Mouse (Mus musculus): ENCODE results near the gene Rwdd2b. TPM values are rescaled to one million over a fixed set of nuclear protein-coding genes. Genes with fewer than 3 reads are reported as not detected.

Rwdd2b gene
- total and polyA plus RNA-seq, 3 experiments = 11.3 to 17.2 TPM; not detected in 1

DNA sequence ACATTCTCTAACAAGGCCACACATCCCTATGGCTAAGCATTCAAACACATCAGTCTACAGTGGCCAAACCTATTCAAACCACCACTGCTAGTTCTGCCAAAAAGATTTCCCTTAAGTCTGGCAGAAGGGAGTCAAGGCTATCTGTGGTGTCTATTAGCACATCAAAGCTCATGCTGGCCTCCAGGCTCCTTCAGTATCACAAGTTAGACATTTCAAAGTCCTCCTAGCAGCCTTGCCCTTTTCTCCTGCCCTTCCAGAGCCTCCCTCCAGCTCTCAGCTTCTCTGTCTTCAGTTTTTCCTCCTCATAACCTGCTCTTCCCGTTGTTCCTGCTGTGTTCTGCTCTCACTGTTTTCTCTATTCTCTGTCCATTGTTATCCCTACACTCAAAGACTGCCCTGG lies 3.7 kb upstream of the Rwdd2b start:
- peaks cover 0 to 6% of the 10 kb centered on the region in 2 experiments; a peak in 2 of 4 replicates for H3K27me3 ChIP-seq (ENCODE audit: control insufficient read depth in 1 of 2, insufficient read depth in 2 of 2, low read length in 2 of 2)
- peaks cover 0 to 10% of the 10 kb centered on the region in 2 experiments; a peak in 3 of 4 replicates for H3K4me1 ChIP-seq (ENCODE audit: control insufficient read depth in 1 of 2, insufficient read depth in 2 of 2, low read length in 2 of 2)
- peaks cover 0 to 3% of the 10 kb centered on the region in 2 experiments; a peak in 2 of 4 replicates for H3K36me3 ChIP-seq (ENCODE audit: control insufficient read depth in 1 of 2, insufficient read depth in 2 of 2, low read length in 2 of 2)
- TF ChIP-seq TCF12 (IDR thresholded peaks at IDR 0.05; ENCODE audit: low read depth, low read length) (no peak), GABPA (IDR thresholded peaks at IDR 0.05; ENCODE audit: low read depth, low read length) (no peak), UBTF (IDR thresholded peaks at IDR 0.05; ENCODE audit: borderline replicate concordance, insufficient read depth, low read depth, low read length) (no peak), POLR2A (IDR thresholded peaks at IDR 0.05; ENCODE audit: control insufficient read depth in 1 of 2, insufficient read depth in 1 of 2, low read depth in 1 of 2, low read length in 2 of 2, poor library complexity in 1 of 2) (no peak), ZKSCAN1 (IDR thresholded peaks at IDR 0.05; ENCODE audit: low read depth, low read length) (no peak), ZC3H11A (IDR thresholded peaks at IDR 0.05; ENCODE audit: low read depth, low read length) (no peak), ZMIZ1 (IDR thresholded peaks at IDR 0.05; ENCODE audit: low read depth, low read length) (no peak)
- H3K4me3 ChIP-seq (ENCODE audit: control insufficient read depth in 1 of 2, insufficient read depth in 1 of 2, low read depth in 2 of 2, low read length in 2 of 2) = no peak overlapping the region
- DNase-seq (ENCODE audit: low read depth, low spot score) = no peak
- H3K9me3 ChIP-seq (replicated peaks; ENCODE audit: insufficient read depth, low read length) = no peaks in the 10 kb centered on the region
- H3K79me2 ChIP-seq (ENCODE audit: control insufficient read depth, insufficient read depth, low read length, poor library complexity) = no peaks in the 10 kb centered on the region; the same call in 1 of the 2 replicates
- H3K27ac ChIP-seq (ENCODE audit: control insufficient read depth, low read depth, low read length) = no peak overlapping the region
- H3K9ac ChIP-seq (ENCODE audit: control insufficient read depth, low read depth, low read length, poor library complexity, severe bottlenecking) = no peak overlapping the region

DNA sequence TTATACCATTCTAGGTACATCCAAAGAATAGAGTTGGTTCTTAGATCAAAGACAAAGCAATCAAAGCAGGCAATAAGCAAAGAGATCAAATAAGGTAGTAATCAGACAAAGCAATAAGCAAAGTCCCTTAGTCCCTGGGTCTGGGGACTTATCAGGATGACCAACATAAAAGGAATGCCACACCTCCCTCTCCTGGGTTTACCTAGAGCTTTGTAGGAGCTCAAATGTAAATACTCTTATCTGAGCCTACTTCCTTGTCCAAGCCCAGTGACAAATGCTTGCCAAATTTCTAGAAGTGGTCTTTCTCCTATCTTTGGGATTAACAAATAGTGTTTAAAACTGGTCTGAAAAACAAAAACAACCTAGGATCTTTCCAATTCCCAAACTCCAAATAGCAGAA lies 2.9 kb upstream of the Rwdd2b start:
- H3K27ac ChIP-seq (ENCODE audit: control insufficient read depth, low read depth, low read length) = no peak overlapping the region
- H3K4me1 ChIP-seq (ENCODE audit: control insufficient read depth in 1 of 2, insufficient read depth in 2 of 2, low read length in 2 of 2) = peaks cover 2 to 10% of the 10 kb centered on the region in 2 experiments
- no peak for TF ChIP-seq UBTF (IDR thresholded peaks at IDR 0.05; ENCODE audit: borderline replicate concordance, insufficient read depth, low read depth, low read length)
- peak; percentile 42 for TF ChIP-seq GATA1 (IDR thresholded peaks at IDR 0.05; ENCODE audit: low read depth, low read length)
- no peak for TF ChIP-seq ELF1 (IDR thresholded peaks at IDR 0.05; ENCODE audit: low read depth, low read length)
- 0 out of 4 replicates have a peak, but pooled peaks of 1 of the 2 experiments have one; percentile 5 for TF ChIP-seq EP300 (IDR thresholded peaks at IDR 0.05; ENCODE audit: low read depth in 1 of 2, low read length in 2 of 2)
- no peak for TF ChIP-seq SMC3 (IDR thresholded peaks at IDR 0.05; ENCODE audit: low read depth, low read length)
- no peak overlapping the region for H3K4me3 ChIP-seq (ENCODE audit: control insufficient read depth in 1 of 2, insufficient read depth in 1 of 2, low read depth in 2 of 2, low read length in 2 of 2)
- no peaks in the 10 kb centered on the region; the same call in 1 of the 2 replicates for H3K79me2 ChIP-seq (ENCODE audit: control insufficient read depth, insufficient read depth, low read length, poor library complexity)
- peaks cover 0 to 3% of the 10 kb centered on the region in 2 experiments; a peak in 1 of 4 replicates for H3K27me3 ChIP-seq (ENCODE audit: control insufficient read depth in 1 of 2, insufficient read depth in 2 of 2, low read length in 2 of 2)
- H3K9me3 ChIP-seq (replicated peaks; ENCODE audit: insufficient read depth, low read length) = no peaks in the 10 kb centered on the region
- H3K9ac ChIP-seq (ENCODE audit: control insufficient read depth, low read depth, low read length, poor library complexity, severe bottlenecking) = no peak overlapping the region
- DNase-seq (ENCODE audit: low read depth, low spot score) = no peak
- peaks cover 0 to 3% of the 10 kb centered on the region in 2 experiments; a peak in 2 of 4 replicates for H3K36me3 ChIP-seq (ENCODE audit: control insufficient read depth in 1 of 2, insufficient read depth in 2 of 2, low read length in 2 of 2)

DNA sequence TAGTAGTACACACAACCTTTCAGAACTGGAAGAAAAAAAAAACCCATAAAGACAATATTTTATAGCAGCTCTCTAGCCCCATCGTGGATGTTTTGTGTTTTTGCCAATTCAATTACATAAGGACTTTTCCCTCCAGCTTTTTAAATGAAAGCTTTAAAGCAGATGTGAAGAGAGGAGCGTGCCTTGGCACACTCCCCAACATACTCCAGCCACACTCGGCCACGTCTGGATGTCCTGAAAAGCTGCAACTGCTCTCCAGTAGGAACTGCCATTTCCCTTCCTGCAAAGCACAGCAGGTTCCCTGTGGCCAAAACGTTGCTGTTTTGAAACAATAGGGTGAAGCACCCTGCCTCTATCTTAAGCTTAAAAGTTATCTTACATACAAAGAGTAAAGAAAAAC lies 1.9 kb upstream of the Rwdd2b start:
- H3K36me3 ChIP-seq (ENCODE audit: control insufficient read depth in 1 of 2, insufficient read depth in 2 of 2, low read length in 2 of 2) = peaks cover 0 to 3% of the 10 kb centered on the region in 2 experiments; a peak in 2 of 4 replicates
- TF ChIP-seq USF2 (IDR thresholded peaks at IDR 0.05; ENCODE audit: borderline replicate concordance in 1 of 2, insufficient read depth in 1 of 2, low read depth in 1 of 2, low read length in 2 of 2) (no peak), MYC (IDR thresholded peaks at IDR 0.05; ENCODE audit: low read depth, low read length) (no peak), ELF1 (IDR thresholded peaks at IDR 0.05; ENCODE audit: low read depth, low read length) (no peak), MYB (IDR thresholded peaks at IDR 0.05; ENCODE audit: low read depth, low read length) (no peak), MAX (IDR thresholded peaks at IDR 0.05; ENCODE audit: low read length) (no peak), ZC3H11A (IDR thresholded peaks at IDR 0.05; ENCODE audit: low read depth, low read length) (no peak)
- no peak for DNase-seq (ENCODE audit: low read depth, low spot score)
- H3K79me2 ChIP-seq (ENCODE audit: control insufficient read depth, insufficient read depth, low read length, poor library complexity) = no peaks in the 10 kb centered on the region; the same call in 1 of the 2 replicates
- no peak overlapping the region for H3K9ac ChIP-seq (ENCODE audit: control insufficient read depth, low read depth, low read length, poor library complexity, severe bottlenecking)
- peaks cover 2 to 10% of the 10 kb centered on the region in 2 experiments for H3K4me1 ChIP-seq (ENCODE audit: control insufficient read depth in 1 of 2, insufficient read depth in 2 of 2, low read length in 2 of 2)
- H3K9me3 ChIP-seq (replicated peaks; ENCODE audit: insufficient read depth, low read length) = no peaks in the 10 kb centered on the region
- peaks cover 0 to 3% of the 10 kb centered on the region in 2 experiments; a peak in 1 of 4 replicates for H3K27me3 ChIP-seq (ENCODE audit: control insufficient read depth in 1 of 2, insufficient read depth in 2 of 2, low read length in 2 of 2)
- no peak overlapping the region for H3K27ac ChIP-seq (ENCODE audit: control insufficient read depth, low read depth, low read length)
- no peak overlapping the region for H3K4me3 ChIP-seq (ENCODE audit: control insufficient read depth in 1 of 2, insufficient read depth in 1 of 2, low read depth in 2 of 2, low read length in 2 of 2)
